Mouse (Mus musculus): ENCODE measurements around the gene Pctp.

- TF ChIP-seq GATA1 (IDR thresholded peaks at IDR 0.05; ENCODE audit: borderline replicate concordance, low read length): no peak
- no peak for TF ChIP-seq FLI1 (IDR thresholded peaks at IDR 0.05; ENCODE audit: low read length)
Observed at GRCm38 (mm10) chr11:89977746-89978352, 24.8 kb downstream of the Pctp start.

All from megakaryocyte, embryonic 14.5 days (primary cell).